Mouse (Mus musculus): ENCODE results near the gene Olfr993.

DNA sequence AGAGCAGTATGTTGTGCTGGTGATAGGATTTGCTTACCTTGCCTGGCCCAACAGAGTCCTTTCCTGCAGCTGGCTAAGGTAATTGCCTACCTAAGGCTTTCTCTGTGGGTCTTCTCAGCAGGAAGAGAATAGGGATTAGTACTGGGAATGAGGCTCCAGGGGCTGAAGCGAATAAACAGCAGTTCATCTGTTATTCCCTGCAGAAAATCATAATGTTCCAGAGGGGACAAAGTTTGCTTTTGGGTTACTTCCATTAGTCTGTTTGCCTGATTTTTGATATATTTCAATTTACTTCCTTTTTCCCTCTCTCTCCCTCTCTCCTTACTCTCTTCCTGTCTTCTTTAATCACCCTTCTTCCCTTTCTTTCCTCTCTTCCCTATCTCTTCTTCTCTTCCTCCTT, 28.9 kb upstream of the Olfr993 start, which contains the start of gene Olfr995:
- TF ChIP-seq CTCF (IDR thresholded peaks at IDR 0.05; ENCODE audit: low read depth, low read length) (no peak), EP300 (IDR thresholded peaks at IDR 0.05; ENCODE audit: insufficient read depth, low read depth, low read length) (no peak), POLR2A (IDR thresholded peaks at IDR 0.05; ENCODE audit: insufficient read depth, low read length) (no peak)

Data from ES-Bruce4 (cell line).